Mouse (Mus musculus) A20 (cell line): ENCODE results near the gene Pigb.
"Not testable (repeated sequence)": the region's sequence is repeated elsewhere in the genome, so short reads cannot be mapped to it uniquely, and the experiment has no call there.

Experiments
- DNase-seq: peaks from one replicate; pipeline ENCODE4 v3.0.0-alpha.2; 2011; ENCODE audit warnings: low read depth, low spot score

Pigb gene

GRCm38 (mm10) chr9:73040080-73040479, at the start of gene Pigb:
Gene Pigb (minus strand): TSS chr9:73040378.
- no peak for DNase-seq

- DNase-seq: peak; percentile 47
These were observed 49.2 kb upstream of the Pigb start for GRCm38 (mm10) chr9:73089222-73089920.

GRCm38 (mm10) chr9:73087581-73087980, 47.4 kb upstream of the Pigb start:
- DNase-seq: no peak

- no peak for DNase-seq
These were observed 46.9 kb upstream of the Pigb start for GRCm38 (mm10) chr9:73087121-73087520.

GRCm38 (mm10) chr9:73085845-73086244, 45.7 kb upstream of the Pigb start:
- no peak for DNase-seq

GRCm38 (mm10) chr9:73083956-73084355, 43.8 kb upstream of the Pigb start:
- no peak for DNase-seq

GRCm38 (mm10) chr9:73082291-73083000, 42.3 kb upstream of the Pigb start:
- DNase-seq: no peak

GRCm38 (mm10) chr9:73079801-73080325, 39.7 kb upstream of the Pigb start:
- no peak for DNase-seq

- DNase-seq: not testable (repeated sequence)
These were observed 39.2 kb upstream of the Pigb start for GRCm38 (mm10) chr9:73079349-73079748.

- DNase-seq: no peak
These were observed 33.0 kb upstream of the Pigb start for GRCm38 (mm10) chr9:73073169-73073568.

- DNase-seq: no peak
These were observed 32.2 kb upstream of the Pigb start for GRCm38 (mm10) chr9:73072426-73072825.

GRCm38 (mm10) chr9:73070971-73071659, 30.9 kb upstream of the Pigb start:
- DNase-seq: no peak

- no peak for DNase-seq
These were observed 28.5 kb upstream of the Pigb start for GRCm38 (mm10) chr9:73068688-73069087.

- DNase-seq: no peak
These were observed 28.1 kb upstream of the Pigb start for GRCm38 (mm10) chr9:73068230-73068679.

- no peak for DNase-seq
These were observed 26.9 kb upstream of the Pigb start for GRCm38 (mm10) chr9:73067086-73067485.

GRCm38 (mm10) chr9:73063621-73064290, 23.6 kb upstream of the Pigb start:
- no peak for DNase-seq

GRCm38 (mm10) chr9:73059224-73059623, 19.0 kb upstream of the Pigb start:
- no peak for DNase-seq

- DNase-seq: no peak
These were observed 15.3 kb upstream of the Pigb start for GRCm38 (mm10) chr9:73055441-73055911.

GRCm38 (mm10) chr9:73050606-73051005, 10.4 kb upstream of the Pigb start:
- DNase-seq: no peak

GRCm38 (mm10) chr9:73049833-73050232, 9.7 kb upstream of the Pigb start:
- DNase-seq: no peak

GRCm38 (mm10) chr9:73048927-73049326, 8.7 kb upstream of the Pigb start:
- DNase-seq: no peak

GRCm38 (mm10) chr9:73047906-73048305, 7.7 kb upstream of the Pigb start:
- no peak for DNase-seq
